Mouse (Mus musculus) liver, embryonic 16.5 days (tissue): ENCODE measurements at regions not wholly inside any gene's neighbourhood (a gene's known extent, or its start where the extent isn't known, plus 50 kb on each side); places are given as distances from the start of the nearest gene placed in this dataset.

Experiments
- ATAC-seq: fragments of 200-750 bp; cut with Nextera tagmentation; 2 replicates; pipeline ENCODE4 v1.8.0; 2017; ENCODE audit warnings: low read depth, mild to moderate bottlenecking, moderate number of reproducible peaks, moderate library complexity
- H3K27ac ChIP-seq: fragments of 300-500 bp; sonication (generic); 2 replicates; pipeline ENCODE4 v1.5.1; 2014; ENCODE audit warnings: mild to moderate bottlenecking, low read length
- H3K27me3 ChIP-seq: fragments of 300-500 bp; sonication (generic); 2 replicates; pipeline ENCODE4 v1.6.1; 2014; ENCODE audit warnings: low read depth, low read length, mixed read lengths; ENCODE audit not compliant: control insufficient read depth, insufficient read depth
- H3K36me3 ChIP-seq: fragments of 300-500 bp; sonication (generic); 2 replicates; pipeline ENCODE4 v1.6.1; 2014; ENCODE audit warnings: mild to moderate bottlenecking; ENCODE audit not compliant: control insufficient read depth, insufficient read depth
- H3K4me1 ChIP-seq: fragments of 300-500 bp; sonication (generic); 2 replicates; pipeline ENCODE4 v1.6.1; 2014; ENCODE audit warnings: low read depth, low read length, mixed read lengths; ENCODE audit not compliant: control insufficient read depth
- H3K4me2 ChIP-seq: fragments of 300-500 bp; sonication (generic); 2 replicates; pipeline ENCODE4 v1.6.1; 2014; ENCODE audit warnings: low read depth, low read length, mixed read lengths
- H3K4me3 ChIP-seq: fragments of 300-500 bp; sonication (generic); 2 replicates; pipeline ENCODE4 v1.5.1; 2014; ENCODE audit warnings: low read depth, mild to moderate bottlenecking, low read length
- H3K9ac ChIP-seq: fragments of 300-500 bp; sonication (generic); 2 replicates; pipeline ENCODE4 v1.6.1; 2014; ENCODE audit warnings: low read depth, low read length
- H3K9me3 ChIP-seq: fragments of 300-500 bp; sonication (generic); replicated peaks from 2 replicates; pipeline ENCODE4 v1.6.1; 2016; ENCODE audit warnings: low read length; ENCODE audit not compliant: control insufficient read depth
- WGBS: fragments of 180-500 bp; shearing (Covaris S2); extraction: QIAGEN DNeasy Blood & Tissue Kit; methylation state at CpG from one replicate; pipeline ENCODE4 v1.1.7; 2014; ENCODE audit not compliant: insufficient replicate concordance; 5-methylcytosine and 5-hydroxymethylcytosine counted together

GRCm38 (mm10) chr8:34505829-34506555, 394.5 kb upstream of the Gm10131 start:
- Histone ChIP-seq H3K9ac (no peak overlapping the region), H3K36me3 (no peaks in the 10 kb centered on the region), H3K27ac (no peak overlapping the region), H3K4me1 (no peaks in the 10 kb centered on the region), H3K27me3 (no peaks in the 10 kb centered on the region), H3K9me3 (no peaks in the 10 kb centered on the region), H3K4me2 (no peak overlapping the region), H3K4me3 (no peak overlapping the region)
- 66% methylated on average over 15 of the region's 15 CpGs for WGBS
- no peak for ATAC-seq

GRCm38 (mm10) chr8:34505102-34505501, 393.6 kb upstream of the Gm10131 start:
- Histone ChIP-seq H3K4me3 (no peak overlapping the region), H3K36me3 (no peaks in the 10 kb centered on the region), H3K27ac (no peak overlapping the region), H3K9me3 (no peaks in the 10 kb centered on the region), H3K4me1 (no peaks in the 10 kb centered on the region), H3K9ac (no peak overlapping the region), H3K27me3 (no peaks in the 10 kb centered on the region), H3K4me2 (no peak overlapping the region)
- WGBS: 59% methylated on average over 7 of the region's 7 CpGs
- ATAC-seq: no peak

DNA sequence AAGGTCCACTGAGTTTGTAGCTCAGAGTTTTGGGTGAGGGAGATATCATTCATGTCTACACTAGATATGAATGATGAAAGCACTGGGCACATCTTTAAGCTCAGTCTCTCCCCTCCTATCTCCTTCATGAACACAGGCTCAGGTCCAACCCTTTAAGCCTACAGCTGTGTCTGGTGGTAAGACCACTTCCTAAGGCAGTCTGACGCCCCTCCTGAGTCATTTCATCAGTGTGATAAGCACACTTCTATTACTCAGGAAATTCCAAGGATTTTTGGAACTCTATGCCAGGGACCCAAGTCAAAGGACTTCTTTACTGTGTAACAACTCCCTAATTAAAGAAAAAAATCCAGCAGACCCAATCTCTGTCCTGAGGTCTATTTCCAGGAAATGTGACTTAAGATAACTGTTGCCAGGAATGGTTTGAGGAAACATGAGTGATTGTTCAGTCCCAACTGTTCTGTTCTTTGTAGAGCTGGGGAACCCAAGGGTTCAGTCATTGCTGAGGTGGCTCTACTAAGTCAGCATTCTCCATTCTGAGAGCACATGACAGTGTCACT, 391.1 kb upstream of the Gm10131 start:
- Histone ChIP-seq H3K9me3 (no peaks in the 10 kb centered on the region), H3K4me2 (no peak overlapping the region), H3K36me3 (no peaks in the 10 kb centered on the region), H3K27ac (no peak overlapping the region), H3K27me3 (no peaks in the 10 kb centered on the region), H3K4me1 (no peaks in the 10 kb centered on the region), H3K9ac (no peak overlapping the region), H3K4me3 (no peak overlapping the region)
- no peak for ATAC-seq
- 24% methylated on average over 1 of the region's 1 CpGs for WGBS

GRCm38 (mm10) chr8:34499196-34499595, 387.7 kb upstream of the Gm10131 start:
- H3K4me3 ChIP-seq: no peak overlapping the region
- H3K9ac ChIP-seq: no peak overlapping the region
- no peaks in the 10 kb centered on the region for H3K9me3 ChIP-seq
- no peaks in the 10 kb centered on the region for H3K27me3 ChIP-seq
- H3K4me1 ChIP-seq: no peaks in the 10 kb centered on the region
- no peak for ATAC-seq
- H3K36me3 ChIP-seq: no peaks in the 10 kb centered on the region
- H3K4me2 ChIP-seq: no peak overlapping the region
- 52% methylated on average over 3 of the region's 3 CpGs for WGBS
- no peak overlapping the region for H3K27ac ChIP-seq

DNA sequence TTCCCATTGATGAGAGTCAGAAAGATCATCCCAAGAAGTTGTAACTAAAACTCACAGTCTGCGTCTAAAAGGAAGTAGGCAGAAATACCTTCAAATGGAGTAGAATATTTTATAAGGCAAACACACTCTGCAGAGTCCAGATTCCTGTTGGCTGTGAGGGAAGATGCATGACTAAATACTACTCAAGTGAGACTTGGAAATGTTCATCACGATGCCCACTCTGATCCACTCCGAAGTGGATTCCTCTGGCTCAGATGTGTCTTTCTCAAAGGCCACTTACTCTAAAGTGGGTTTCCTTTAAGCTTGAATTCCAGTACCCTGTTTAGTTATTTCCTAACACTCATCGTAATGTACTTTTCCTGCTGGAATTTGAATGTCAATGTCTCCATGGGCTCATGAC, 385.2 kb upstream of the Gm10131 start:
- whole genome bisulfite sequencing: 63% methylated on average over 4 of the region's 4 CpGs
- Histone ChIP-seq H3K27ac (no peak overlapping the region), H3K4me2 (no peak overlapping the region), H3K36me3 (no peaks in the 10 kb centered on the region), H3K4me1 (no peaks in the 10 kb centered on the region), H3K4me3 (no peak overlapping the region), H3K9ac (no peak overlapping the region), H3K27me3 (no peaks in the 10 kb centered on the region), H3K9me3 (no peaks in the 10 kb centered on the region)
- ATAC-seq: no peak

DNA sequence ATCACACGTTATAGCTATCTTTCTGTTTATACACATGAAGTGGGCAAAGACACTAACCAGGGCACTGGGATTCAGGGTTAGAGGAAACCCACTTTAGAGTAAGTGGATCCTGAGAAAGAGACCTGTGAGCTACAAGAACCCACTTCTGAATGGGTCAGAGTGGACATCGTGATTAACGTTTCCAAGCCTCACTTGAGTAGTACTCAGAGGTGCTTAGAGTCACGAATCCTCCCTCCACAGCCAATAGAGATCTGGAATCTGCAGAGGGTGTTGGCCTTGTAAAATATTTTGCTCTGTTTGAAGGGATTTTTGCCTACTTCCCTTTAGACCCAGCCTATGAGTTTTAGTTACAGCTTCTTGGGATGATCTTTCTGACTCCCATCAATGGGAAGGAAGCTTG, 384.4 kb upstream of the Gm10131 start:
- no peak overlapping the region for H3K27ac ChIP-seq
- no peak overlapping the region for H3K4me2 ChIP-seq
- WGBS: 62% methylated on average over 4 of the region's 4 CpGs
- H3K9me3 ChIP-seq: no peaks in the 10 kb centered on the region
- no peaks in the 10 kb centered on the region for H3K27me3 ChIP-seq
- no peak overlapping the region for H3K9ac ChIP-seq
- no peak for ATAC-seq
- H3K4me3 ChIP-seq: no peak overlapping the region
- H3K36me3 ChIP-seq: no peaks in the 10 kb centered on the region
- no peaks in the 10 kb centered on the region for H3K4me1 ChIP-seq

- Histone ChIP-seq H3K4me2 (no peak overlapping the region), H3K27ac (no peak overlapping the region), H3K4me1 (no peaks in the 10 kb centered on the region), H3K9me3 (no peaks in the 10 kb centered on the region), H3K27me3 (no peaks in the 10 kb centered on the region), H3K9ac (no peak overlapping the region), H3K4me3 (no peak overlapping the region), H3K36me3 (no peaks in the 10 kb centered on the region)
- no peak for ATAC-seq
- WGBS: 49% methylated on average over 7 of the region's 7 CpGs
These were observed 377.3 kb upstream of the Gm10131 start for GRCm38 (mm10) chr8:34488746-34489400.

GRCm38 (mm10) chr8:34486433-34487096, 375.0 kb upstream of the Gm10131 start:
- Histone ChIP-seq H3K4me3 (no peak overlapping the region), H3K9me3 (no peaks in the 10 kb centered on the region), H3K4me1 (no peaks in the 10 kb centered on the region), H3K27me3 (no peaks in the 10 kb centered on the region), H3K27ac (no peak overlapping the region), H3K36me3 (no peaks in the 10 kb centered on the region), H3K4me2 (no peak overlapping the region), H3K9ac (no peak overlapping the region)
- ATAC-seq: no peak
- WGBS: 48% methylated on average over 17 of the region's 17 CpGs

GRCm38 (mm10) chr8:34485905-34486304, 374.4 kb upstream of the Gm10131 start:
- Histone ChIP-seq H3K27ac (no peak overlapping the region), H3K4me3 (no peak overlapping the region), H3K4me2 (no peak overlapping the region), H3K36me3 (no peaks in the 10 kb centered on the region), H3K27me3 (no peaks in the 10 kb centered on the region), H3K9ac (no peak overlapping the region), H3K9me3 (no peaks in the 10 kb centered on the region), H3K4me1 (no peaks in the 10 kb centered on the region)
- ATAC-seq: no peak
- 72% methylated on average over 9 of the region's 9 CpGs for WGBS
